Mouse (Mus musculus) limb, embryonic 10.5 days (tissue): ENCODE data around the gene Lef1. TPM values are rescaled to one million over a fixed set of nuclear protein-coding genes. Genes with fewer than 3 reads are reported as not detected.

Experiments
- DNase-seq: peaks from one replicate; pipeline ENCODE4 v3.0.0-alpha.2; 2017; ENCODE audit warnings: low spot score
- H3K27ac ChIP-seq: fragments of 300-500 bp; sonication (generic); 2 replicates; pipeline ENCODE4 v1.5.1; 2016; ENCODE audit warnings: mild to moderate bottlenecking
- H3K27me3 ChIP-seq: fragments of 300-500 bp; sonication (generic); 2 replicates; pipeline ENCODE4 v1.6.1; 2016; ENCODE audit warnings: low read depth, mild to moderate bottlenecking; ENCODE audit not compliant: poor library complexity, severe bottlenecking
- H3K36me3 ChIP-seq: fragments of 300-500 bp; sonication (generic); 2 replicates; pipeline ENCODE4 v1.6.1; 2016; ENCODE audit warnings: mild to moderate bottlenecking, moderate library complexity
- H3K4me1 ChIP-seq: fragments of 300-500 bp; sonication (generic); 2 replicates; pipeline ENCODE4 v1.6.1; 2016
- H3K4me3 ChIP-seq: fragments of 300-500 bp; sonication (generic); 2 replicates; pipeline ENCODE4 v1.5.1; 2016; ENCODE audit warnings: mild to moderate bottlenecking, moderate library complexity
- H3K9me3 ChIP-seq: fragments of 300-500 bp; sonication (generic); replicated peaks from 2 replicates; pipeline ENCODE4 v1.6.1; 2016; ENCODE audit warnings: mild to moderate bottlenecking
- WGBS: fragments of 180-500 bp; shearing (Covaris S2); methylation state at CpG from one replicate; pipeline ENCODE4 v1.1.7; 2016; 5-methylcytosine and 5-hydroxymethylcytosine counted together
- polyA plus RNA-seq: library from polyadenylated mRNA; unstranded; fragments of >200 nt; fragmentation: Nextera tagmentation; extraction: Ambion mirVana; gene quantifications from 2 replicates; pipeline ENCODE4 v1.2.1, GENCODE M21; 2016

The Lef1 gene
- polyA plus RNA-seq, 1 experiment from 2014 or later: 60.1 TPM

DNA sequence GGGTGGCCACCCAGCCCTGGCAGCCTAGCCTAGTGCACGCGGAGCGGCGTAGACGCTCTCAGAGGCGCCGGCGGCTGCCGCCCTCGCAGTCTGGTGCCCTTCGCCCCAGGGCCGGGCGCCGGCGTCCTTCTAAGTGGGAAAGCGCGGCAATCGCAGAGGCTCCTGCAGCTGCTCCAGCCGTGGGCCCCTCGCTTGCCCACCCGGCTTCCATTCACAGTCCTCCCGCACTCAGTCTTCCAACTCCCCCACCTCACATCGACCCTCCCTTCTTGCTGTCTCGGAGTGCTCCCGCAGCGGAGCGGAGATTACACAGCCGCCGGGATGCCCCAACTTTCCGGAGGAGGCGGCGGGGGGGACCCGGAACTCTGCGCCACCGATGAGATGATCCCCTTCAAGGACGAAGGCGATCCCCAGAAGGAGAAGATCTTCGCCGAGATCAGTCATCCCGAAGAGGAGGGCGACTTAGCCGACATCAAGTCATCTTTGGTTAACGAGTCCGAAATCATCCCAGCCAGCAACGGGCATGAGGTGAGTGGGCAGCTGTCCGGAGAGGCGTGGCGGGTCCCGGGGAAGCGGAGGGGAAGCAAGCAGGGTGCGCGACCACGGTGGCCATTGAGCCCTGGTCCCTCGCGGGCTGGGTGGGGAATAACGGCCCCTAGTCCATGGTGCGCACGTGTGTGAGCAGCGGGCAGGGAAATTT lies 1.0 kb downstream of the Lef1 start:
- H3K27ac ChIP-seq: peak overlapping the region; percentile 97
- WGBS: under 1% methylated on average over 59 of the region's 59 CpGs
- DNase-seq: peak; percentile 76
- peaks cover 64% of the 10 kb centered on the region for H3K4me1 ChIP-seq
- peaks cover 21% of the 10 kb centered on the region for H3K27me3 ChIP-seq
- peak overlapping the region; percentile 91 for H3K4me3 ChIP-seq
- peaks cover 21% of the 10 kb centered on the region for H3K36me3 ChIP-seq
- no peaks in the 10 kb centered on the region for H3K9me3 ChIP-seq

GRCm38 (mm10) chr3:131111851-131112572 lies 1.7 kb downstream of the Lef1 start:
- Histone ChIP-seq H3K9me3 (no peaks in the 10 kb centered on the region), H3K4me1 (peaks cover 62% of the 10 kb centered on the region), H3K4me3 (peak overlapping the region; percentile 91), H3K27me3 (peaks cover 14% of the 10 kb centered on the region), H3K27ac (peak overlapping the region; percentile 97), H3K36me3 (peaks cover 28% of the 10 kb centered on the region)
- under 1% methylated on average over 69 of the region's 69 CpGs for WGBS
- peak; percentile 85 for DNase-seq

DNA sequence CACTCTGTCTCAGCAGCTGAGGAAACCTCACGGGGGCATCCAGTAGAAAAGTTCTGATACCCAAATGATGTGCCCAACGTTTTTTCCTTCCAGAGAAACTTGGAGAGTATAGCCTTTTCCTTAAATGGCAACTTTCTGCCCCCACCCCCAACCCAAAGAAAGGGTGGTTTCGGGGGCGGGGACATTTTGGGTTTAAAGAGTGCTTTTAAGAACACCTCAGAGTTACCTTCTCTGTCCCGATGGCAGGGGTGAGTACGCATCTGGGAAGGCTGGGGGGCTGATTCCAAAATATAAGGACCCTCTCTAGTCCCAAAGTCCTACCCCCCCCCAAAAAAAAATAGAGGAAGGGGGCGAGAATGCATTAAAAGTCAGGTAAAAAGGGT lies 2.3 kb downstream of the Lef1 start:
- no peaks in the 10 kb centered on the region for H3K9me3 ChIP-seq
- H3K27me3 ChIP-seq: peaks cover 9% of the 10 kb centered on the region
- peak overlapping the region; percentile 91 for H3K4me3 ChIP-seq
- H3K36me3 ChIP-seq: peaks cover 34% of the 10 kb centered on the region
- 0% methylated on average over 7 of the region's 7 CpGs for WGBS
- DNase-seq: no peak
- peaks cover 62% of the 10 kb centered on the region for H3K4me1 ChIP-seq
- H3K27ac ChIP-seq: peak overlapping the region; percentile 97

DNA sequence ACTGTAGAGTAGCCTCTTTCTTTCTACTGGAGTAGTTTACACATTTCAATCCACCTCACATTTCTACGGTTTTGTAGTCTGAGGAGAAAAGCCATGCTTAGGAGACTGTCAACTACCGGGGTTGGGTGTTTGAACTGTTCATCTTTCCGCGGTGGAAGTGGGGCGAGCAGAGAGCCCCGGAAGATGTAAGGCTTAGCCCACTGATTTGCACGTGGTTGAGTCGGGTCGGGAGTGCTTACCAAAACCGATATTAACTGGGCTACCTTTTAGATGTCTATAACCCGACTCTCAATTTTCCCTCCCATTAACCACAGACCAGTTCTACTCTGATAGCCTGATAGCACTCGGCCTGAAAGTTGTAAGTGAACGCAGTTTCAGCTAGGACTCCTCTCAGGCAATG lies 2.8 kb downstream of the Lef1 start:
- Histone ChIP-seq H3K4me1 (peaks cover 62% of the 10 kb centered on the region), H3K27me3 (peaks cover 4% of the 10 kb centered on the region; the same call in 1 of the 2 replicates), H3K4me3 (peak overlapping the region; percentile 91), H3K9me3 (no peaks in the 10 kb centered on the region), H3K36me3 (peaks cover 37% of the 10 kb centered on the region), H3K27ac (0 out of 2 replicates have a peak overlapping the region, but pooled peaks have one; percentile 97)
- DNase-seq: no peak
- under 1% methylated on average over 13 of the region's 13 CpGs for WGBS

- Histone ChIP-seq H3K9me3 (no peaks in the 10 kb centered on the region), H3K4me3 (no peak overlapping the region), H3K36me3 (peaks cover 67% of the 10 kb centered on the region), H3K27ac (no peak overlapping the region), H3K4me1 (peaks cover 51% of the 10 kb centered on the region), H3K27me3 (no peaks in the 10 kb centered on the region)
- DNase-seq: no peak
- 70% methylated on average over 13 of the region's 13 CpGs for WGBS
These were observed 5.8 kb downstream of the Lef1 start for GRCm38 (mm10) chr3:131116116-131116515.

GRCm38 (mm10) chr3:131117352-131117751 lies 7.1 kb downstream of the Lef1 start:
- H3K4me1 ChIP-seq: peaks cover 50% of the 10 kb centered on the region
- no peak overlapping the region for H3K4me3 ChIP-seq
- no peak for DNase-seq
- H3K27me3 ChIP-seq: no peaks in the 10 kb centered on the region
- H3K27ac ChIP-seq: no peak overlapping the region
- 83% methylated on average over 15 of the region's 15 CpGs for WGBS
- no peaks in the 10 kb centered on the region for H3K9me3 ChIP-seq
- peaks cover 80% of the 10 kb centered on the region for H3K36me3 ChIP-seq

GRCm38 (mm10) chr3:131117883-131118282 lies 7.6 kb downstream of the Lef1 start:
- H3K4me1 ChIP-seq: peaks cover 45% of the 10 kb centered on the region
- 0 out of 2 replicates have a peak overlapping the region, but pooled peaks have one; percentile 42 for H3K27ac ChIP-seq
- H3K9me3 ChIP-seq: no peaks in the 10 kb centered on the region
- WGBS: 26% methylated on average over 3 of the region's 3 CpGs
- H3K27me3 ChIP-seq: no peaks in the 10 kb centered on the region
- no peak overlapping the region for H3K4me3 ChIP-seq
- DNase-seq: no peak
- H3K36me3 ChIP-seq: peaks cover 85% of the 10 kb centered on the region

- H3K27ac ChIP-seq: no peak overlapping the region
- no peaks in the 10 kb centered on the region for H3K9me3 ChIP-seq
- no peak overlapping the region for H3K4me3 ChIP-seq
- peaks cover 30% of the 10 kb centered on the region for H3K4me1 ChIP-seq
- no peaks in the 10 kb centered on the region for H3K27me3 ChIP-seq
- peaks cover 94% of the 10 kb centered on the region for H3K36me3 ChIP-seq
- DNase-seq: no peak
- 85% methylated on average over 10 of the region's 10 CpGs for WGBS
These were observed 9.2 kb downstream of the Lef1 start for GRCm38 (mm10) chr3:131119435-131119834.

- Histone ChIP-seq H3K4me3 (no peak overlapping the region), H3K27ac (no peak overlapping the region), H3K27me3 (no peaks in the 10 kb centered on the region), H3K36me3 (peaks cover 89% of the 10 kb centered on the region), H3K4me1 (peaks cover 3% of the 10 kb centered on the region), H3K9me3 (no peaks in the 10 kb centered on the region)
- DNase-seq: no peak
- 94% methylated on average over 6 of the region's 6 CpGs for WGBS
These were observed 13.2 kb downstream of the Lef1 start for GRCm38 (mm10) chr3:131123501-131123900.

DNA sequence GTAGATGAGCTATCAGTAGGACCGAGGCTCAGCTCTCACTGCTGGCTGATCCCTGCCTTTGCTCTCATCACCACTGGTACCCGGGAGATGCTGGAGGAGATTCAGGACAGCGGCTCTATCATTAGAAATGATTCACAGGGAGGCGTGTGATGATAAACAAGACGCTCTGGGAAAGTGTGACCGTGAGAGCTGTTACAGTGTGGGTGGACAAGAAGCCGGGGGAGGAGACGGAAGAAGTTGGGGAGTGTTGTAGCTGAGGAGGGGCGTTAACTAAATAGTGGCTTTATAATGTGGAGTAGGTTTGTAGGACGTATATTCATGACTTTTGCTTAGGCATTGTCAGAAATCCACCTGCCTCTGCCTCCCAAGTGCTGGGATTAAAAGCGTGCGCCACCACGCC lies 15.6 kb downstream of the Lef1 start:
- Histone ChIP-seq H3K4me1 (no peaks in the 10 kb centered on the region), H3K27ac (no peak overlapping the region), H3K27me3 (no peaks in the 10 kb centered on the region), H3K36me3 (peaks cover 74% of the 10 kb centered on the region), H3K4me3 (no peak overlapping the region), H3K9me3 (no peaks in the 10 kb centered on the region)
- 94% methylated on average over 13 of the region's 13 CpGs for WGBS
- no peak for DNase-seq

- Histone ChIP-seq H3K27ac (no peak overlapping the region), H3K4me3 (no peak overlapping the region), H3K27me3 (no peaks in the 10 kb centered on the region), H3K9me3 (no peaks in the 10 kb centered on the region), H3K36me3 (peaks cover 72% of the 10 kb centered on the region), H3K4me1 (no peaks in the 10 kb centered on the region)
- DNase-seq: no peak
- 94% methylated on average over 4 of the region's 4 CpGs for WGBS
These were observed 16.2 kb downstream of the Lef1 start for GRCm38 (mm10) chr3:131126438-131126837.

DNA sequence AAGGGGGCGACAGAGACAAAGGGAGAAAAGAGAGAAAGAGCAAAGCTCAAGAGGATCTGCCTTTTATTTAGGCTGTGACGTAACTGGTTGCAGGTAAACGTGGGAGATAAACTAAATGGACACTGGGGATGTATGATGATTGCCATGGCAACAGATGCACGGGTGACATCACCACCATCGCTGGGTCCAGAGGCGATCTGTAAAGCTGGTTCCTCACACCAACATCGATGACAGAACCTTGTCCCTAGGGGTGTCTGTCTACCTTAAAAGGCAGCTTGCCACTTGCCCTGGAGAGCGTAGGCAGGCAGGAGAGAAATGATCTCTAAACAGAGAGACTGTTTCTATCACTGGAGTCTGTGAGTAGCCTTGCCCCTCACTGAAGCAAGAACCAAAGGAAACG lies 23.7 kb downstream of the Lef1 start:
- Histone ChIP-seq H3K27ac (peak overlapping the region; percentile 11; the same call in 1 of the 2 replicates), H3K27me3 (no peaks in the 10 kb centered on the region), H3K4me1 (peaks cover 55% of the 10 kb centered on the region), H3K36me3 (peaks cover 17% of the 10 kb centered on the region), H3K4me3 (no peak overlapping the region), H3K9me3 (no peaks in the 10 kb centered on the region)
- DNase-seq: no peak
- WGBS: 62% methylated on average over 9 of the region's 9 CpGs

DNA sequence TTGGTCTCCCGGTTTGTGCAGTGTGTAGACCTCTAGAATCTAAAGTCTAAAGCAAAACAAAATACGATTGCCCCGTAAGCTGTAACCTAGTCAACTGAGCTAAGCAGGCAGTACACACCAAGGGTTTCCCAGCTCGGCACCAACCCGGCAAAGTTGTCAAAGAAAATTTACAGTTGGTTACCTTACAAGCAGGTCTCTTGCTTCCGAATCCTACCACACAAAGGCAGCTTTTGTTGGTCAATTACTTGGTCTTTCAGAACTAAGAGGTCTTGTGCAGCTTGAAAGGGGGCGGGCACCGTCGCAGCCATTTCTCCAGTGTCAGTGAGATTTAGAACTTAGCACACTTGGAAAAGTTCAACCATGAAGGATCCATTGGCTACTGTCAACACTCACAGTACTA lies 25.2 kb downstream of the Lef1 start:
- DNase-seq: no peak
- peaks cover 18% of the 10 kb centered on the region for H3K36me3 ChIP-seq
- H3K27me3 ChIP-seq: no peaks in the 10 kb centered on the region
- no peaks in the 10 kb centered on the region for H3K9me3 ChIP-seq
- H3K4me3 ChIP-seq: no peak overlapping the region
- H3K4me1 ChIP-seq: peaks cover 68% of the 10 kb centered on the region
- WGBS: 55% methylated on average over 9 of the region's 9 CpGs
- peak overlapping the region; percentile 11; the same call in 1 of the 2 replicates for H3K27ac ChIP-seq
